Mouse (Mus musculus) adrenal gland, adult (tissue): ENCODE results near the gene Bicd1.

Experiments
- DNase-seq, 2 experiments: peaks; one replicate each; pipeline ENCODE4 v3.0.0; 2022 to 2023; ENCODE audit warnings: low spot score in 1 of 2; ENCODE audit not compliant: inconsistent age in 2 of 2

Gene Bicd1

GRCm38 (mm10) chr6:149565720-149566498 is 157.2 kb downstream of the Bicd1 start:
- DNase-seq: peak; percentile 53 to 86

- no peak for DNase-seq
Measured at GRCm38 (mm10) chr6:149567219-149567618, 158.5 kb downstream of the Bicd1 start.

- DNase-seq: no peak
Measured at GRCm38 (mm10) chr6:149574288-149574687, 165.6 kb downstream of the Bicd1 start.

GRCm38 (mm10) chr6:149580053-149580452 is 171.4 kb downstream of the Bicd1 start:
- DNase-seq: no peak

GRCm38 (mm10) chr6:149585708-149586504 is 177.2 kb downstream of the Bicd1 start:
- no peak for DNase-seq
